9 mouse cellular contexts compared by ENCODE assay signal in genomic region chr6:94760629-94761111, GRCm38 (mm10).
A peak's percentile ranks its signal among the peaks of the same experiment; 100 is the strongest.
DNase-seq lines count a peak whose midpoint lies in the region; ATAC-seq lines count a peak whose summit lies in the region.
"Had no signal": no experiment of that assay in that cellular context is flagged by ENCODE, and none has a peak within 500 bp of the region (broad histone marks: within the 10 kb centered on the region; RNA-seq: fewer than 3 reads in every experiment).

No protein-coding gene starts in this region.

- H3K4me3 ChIP-seq in hindbrain, embryonic 10.5 days: no peak overlapping the region
- no peak overlapping the region for H3K4me3 ChIP-seq in hindbrain, embryonic 11.5 days (ENCODE audit: low read depth, low read length)
- no peak overlapping the region for H3K4me3 ChIP-seq in liver, embryonic 15.5 days (replicated peaks)
- H3K4me3 ChIP-seq: heart, adult 2 months had no signal

- no peak overlapping the region for H3K9ac ChIP-seq in hindbrain, embryonic 11.5 days (ENCODE audit: low read depth, low read length)
- no peak overlapping the region for H3K9ac ChIP-seq in liver, embryonic 15.5 days

- H3K4me2 ChIP-seq in hindbrain, embryonic 11.5 days (replicated peaks; ENCODE audit: low read depth, low read length): no peak overlapping the region
- H3K4me2 ChIP-seq in liver, embryonic 15.5 days: no peak overlapping the region

- peak; percentile 24 for DNase-seq in hindbrain, embryonic 10.5 days (ENCODE audit: low spot score)
- DNase-seq in hindbrain, embryonic 11.5 days (ENCODE audit: low spot score): no peak
- DNase-seq in embryo, embryonic 11 days: peak; percentile 45
- peak; percentile 55 to 67 for DNase-seq in spleen, postnatal 4 days (ENCODE audit: low spot score in 2 of 2)
- no peak for DNase-seq in kidney, postnatal 10 days
- no peak for DNase-seq in heart, postnatal 10 days
- DNase-seq in kidney, postnatal 14 days: no peak

- H3K36me3 ChIP-seq in hindbrain, embryonic 10.5 days: no peaks in the 10 kb centered on the region
- H3K36me3 ChIP-seq in hindbrain, embryonic 11.5 days (ENCODE audit: control insufficient read depth, insufficient read depth, low read length): no peaks in the 10 kb centered on the region
- H3K36me3 ChIP-seq in liver, embryonic 15.5 days (replicated peaks): no peaks in the 10 kb centered on the region

- WGBS in hindbrain, embryonic 10.5 days: 76% methylated on average over 17 of the region's 17 CpGs
- WGBS in hindbrain, embryonic 11.5 days: 62% methylated on average over 17 of the region's 17 CpGs
- WGBS in liver, embryonic 15.5 days (ENCODE audit: insufficient replicate concordance): 10% methylated on average over 17 of the region's 17 CpGs

- peaks cover 23% of the 10 kb centered on the region for H3K4me1 ChIP-seq in hindbrain, embryonic 10.5 days (replicated peaks)
- 0 out of 2 replicates have a peak, but pooled peaks cover 2% of the 10 kb centered on the region for H3K4me1 ChIP-seq in hindbrain, embryonic 11.5 days (replicated peaks; ENCODE audit: control insufficient read depth, insufficient read depth, low read length)
- H3K4me1 ChIP-seq in liver, embryonic 15.5 days (replicated peaks): peaks cover 2% of the 10 kb centered on the region; the same call in 1 of the 2 replicates

- no peak for ATAC-seq in hindbrain, embryonic 11.5 days (ENCODE audit: low FRiP score)
- peak; percentile 31; the same call in 1 of the 2 replicates for ATAC-seq in liver, embryonic 15.5 days (ENCODE audit: insufficient read depth)

- H3K9me3 ChIP-seq in hindbrain, embryonic 10.5 days: no peaks in the 10 kb centered on the region
- H3K9me3 ChIP-seq in hindbrain, embryonic 11.5 days (ENCODE audit: control insufficient read depth, low read length): no peaks in the 10 kb centered on the region
- H3K9me3 ChIP-seq in liver, embryonic 15.5 days (replicated peaks): no peaks in the 10 kb centered on the region

- peak overlapping the region; percentile 64 for H3K27ac ChIP-seq in hindbrain, embryonic 10.5 days
- no peak overlapping the region for H3K27ac ChIP-seq in hindbrain, embryonic 11.5 days (ENCODE audit: low read depth, low read length)
- H3K27ac ChIP-seq in liver, embryonic 15.5 days (replicated peaks): no peak overlapping the region
- H3K27ac ChIP-seq: heart, adult 2 months had no signal

- no peaks in the 10 kb centered on the region for H3K27me3 ChIP-seq in hindbrain, embryonic 10.5 days (ENCODE audit: insufficient read depth, poor library complexity, severe bottlenecking)
- H3K27me3 ChIP-seq in hindbrain, embryonic 11.5 days (ENCODE audit: control insufficient read depth, insufficient read depth, low read length): no peaks in the 10 kb centered on the region
- peaks cover 41% of the 10 kb centered on the region for H3K27me3 ChIP-seq in liver, embryonic 15.5 days

- intact Hi-C loops in heart, postnatal 10 days (cut with DNase I): no loop called here

Comparison
In these comparisons a context has a peak if more than half of its experiments do, and no peak if none do; other contexts are left out.
1. DNase-seq: peak in hindbrain, embryonic 10.5 days (single experiment), embryo, embryonic 11 days (single experiment) and spleen, postnatal 4 days (2 of 2); none in hindbrain, embryonic 11.5 days (single experiment), kidney, postnatal 10 days (single experiment), heart, postnatal 10 days (0 of 2) and kidney, postnatal 14 days (single experiment).